Mouse (Mus musculus): ENCODE measurements around the gene Olfr876.
A peak's percentile ranks its signal among the peaks of the same experiment; 100 is the strongest.
"Not testable (repeated sequence)": the region's sequence is repeated elsewhere in the genome, so short reads cannot be mapped to it uniquely, and the experiment has no call there.

Gene Olfr876

GRCm38 (mm10) chr9:37802731-37803130 is at the start of gene Olfr876:
Olfr876 (plus strand) TSS chr9:37803031.
- no peak for DNase-seq

- DNase-seq = no peak
Measured at GRCm38 (mm10) chr9:37761728-37762127, 41.1 kb upstream of the Olfr876 start.

GRCm38 (mm10) chr9:37762541-37762940 is 40.3 kb upstream of the Olfr876 start:
- no peak for DNase-seq

GRCm38 (mm10) chr9:37770661-37771060 is 32.2 kb upstream of the Olfr876 start:
- DNase-seq = no peak

GRCm38 (mm10) chr9:37771759-37772158 is 31.1 kb upstream of the Olfr876 start, which contains the start of gene Olfr875:
Olfr875 (plus strand) TSS chr9:37771857.
- no peak for DNase-seq

GRCm38 (mm10) chr9:37782766-37783260 is 20.0 kb upstream of the Olfr876 start:
- no peak for DNase-seq

GRCm38 (mm10) chr9:37783394-37784387 is 19.1 kb upstream of the Olfr876 start:
- DNase-seq = not testable (repeated sequence)

- DNase-seq = no peak
Measured at GRCm38 (mm10) chr9:37786411-37786810, 16.4 kb upstream of the Olfr876 start.

GRCm38 (mm10) chr9:37802055-37802454 is 776 bp upstream of the Olfr876 start:
- no peak for DNase-seq

GRCm38 (mm10) chr9:37807235-37807634 is 4.4 kb downstream of the Olfr876 start:
- no peak for DNase-seq

- DNase-seq = peak; percentile 1
Measured at GRCm38 (mm10) chr9:37808456-37808855, 5.6 kb downstream of the Olfr876 start.

- no peak for DNase-seq
Measured at GRCm38 (mm10) chr9:37808976-37809375, 6.1 kb downstream of the Olfr876 start.

- DNase-seq = no peak
Measured at GRCm38 (mm10) chr9:37814696-37815095, 11.9 kb downstream of the Olfr876 start.

GRCm38 (mm10) chr9:37829881-37830280 is 27.1 kb downstream of the Olfr876 start:
- no peak for DNase-seq

- DNase-seq = peak; percentile 20
Measured at GRCm38 (mm10) chr9:37833341-37833740, 30.5 kb downstream of the Olfr876 start.

GRCm38 (mm10) chr9:37849267-37849666 is 46.4 kb downstream of the Olfr876 start:
- DNase-seq = no peak

- DNase-seq = no peak
Measured at GRCm38 (mm10) chr9:37853969-37854368, 51.1 kb downstream of the Olfr876 start, which contains the start of gene Olfr877. Olfr877 (plus strand) TSS chr9:37854269.
